Mouse (Mus musculus) intestine, embryonic 15.5 days (tissue): ENCODE measurements around the gene Trim60. TPM values are rescaled to one million over a fixed set of nuclear protein-coding genes. Genes with fewer than 3 reads are reported as not detected.

Experiments used
- ATAC-seq: fragments of 200-750 bp; cut with Nextera tagmentation; 2 replicates; pipeline ENCODE4 v1.8.0; 2017; ENCODE audit warnings: moderate TSS enrichment, moderate library complexity
- H3K27ac ChIP-seq: fragments of 300-500 bp; sonication (generic); 2 replicates; pipeline ENCODE4 v1.5.1; 2015; ENCODE audit warnings: mild to moderate bottlenecking, inconsistent platforms
- H3K27me3 ChIP-seq: fragments of 300-500 bp; sonication (generic); replicated peaks from 2 replicates; pipeline ENCODE4 v1.6.1; 2015; ENCODE audit warnings: inconsistent platforms
- H3K36me3 ChIP-seq: fragments of 300-500 bp; sonication (generic); 2 replicates; pipeline ENCODE4 v1.6.1; 2015; ENCODE audit warnings: inconsistent platforms
- H3K4me1 ChIP-seq: fragments of 300-500 bp; sonication (generic); replicated peaks from 2 replicates; pipeline ENCODE4 v1.6.1; 2015; ENCODE audit warnings: inconsistent platforms
- H3K4me2 ChIP-seq: fragments of 300-500 bp; sonication (generic); replicated peaks from 2 replicates; pipeline ENCODE4 v1.6.1; 2015; ENCODE audit warnings: mild to moderate bottlenecking, inconsistent platforms
- H3K4me3 ChIP-seq: fragments of 300-500 bp; sonication (generic); replicated peaks from 2 replicates; pipeline ENCODE4 v1.5.1; 2015; ENCODE audit warnings: inconsistent platforms
- H3K9ac ChIP-seq: fragments of 300-500 bp; sonication (generic); 2 replicates; pipeline ENCODE4 v1.6.1; 2015; ENCODE audit warnings: inconsistent platforms
- H3K9me3 ChIP-seq: fragments of 300-500 bp; sonication (generic); 2 replicates; pipeline ENCODE4 v1.6.1; 2016; ENCODE audit warnings: inconsistent platforms
- WGBS: fragments of 180-500 bp; shearing (Covaris S2); methylation state at CpG from one replicate; pipeline ENCODE4 v1.1.7; 2015; 5-methylcytosine and 5-hydroxymethylcytosine counted together
- polyA plus RNA-seq: library from polyadenylated mRNA; unstranded; fragments of >200 nt; fragmentation: Nextera tagmentation; extraction: Ambion mirVana; gene quantifications from 2 replicates; pipeline ENCODE4 v1.2.1, GENCODE M21; 2015

The Trim60 gene
- polyA plus RNA-seq, 1 experiment from 2014 or later = not detected

DNA sequence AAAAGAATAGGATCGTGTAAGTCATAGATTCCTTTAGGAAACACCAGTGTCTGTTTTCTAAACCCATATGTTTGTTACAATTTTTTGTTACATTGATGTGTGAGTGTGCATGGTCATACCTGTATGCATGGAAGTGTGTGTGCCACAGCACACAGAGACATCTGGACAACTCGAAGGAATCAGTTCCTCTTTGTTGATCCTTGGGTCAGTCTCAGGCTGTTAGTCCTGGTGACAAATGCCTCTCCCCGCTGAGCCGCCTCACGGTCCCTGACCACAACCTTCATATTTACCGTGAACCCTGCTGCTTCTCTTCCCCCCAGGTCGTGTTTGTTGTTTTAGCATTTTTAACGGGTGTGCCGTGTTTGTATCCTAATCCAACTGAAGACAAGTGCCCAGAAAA, 59.4 kb downstream of the Trim60 start:
- Histone ChIP-seq H3K4me3 (no peak overlapping the region), H3K27ac (no peak overlapping the region), H3K4me2 (no peak overlapping the region), H3K36me3 (0 out of 2 replicates have a peak, but pooled peaks cover under 1% of the 10 kb centered on the region), H3K9ac (no peak overlapping the region), H3K9me3 (no peaks in the 10 kb centered on the region), H3K27me3 (no peaks in the 10 kb centered on the region), H3K4me1 (no peaks in the 10 kb centered on the region)
- no peak for ATAC-seq
- 87% methylated on average over 9 of the region's 9 CpGs for WGBS

DNA sequence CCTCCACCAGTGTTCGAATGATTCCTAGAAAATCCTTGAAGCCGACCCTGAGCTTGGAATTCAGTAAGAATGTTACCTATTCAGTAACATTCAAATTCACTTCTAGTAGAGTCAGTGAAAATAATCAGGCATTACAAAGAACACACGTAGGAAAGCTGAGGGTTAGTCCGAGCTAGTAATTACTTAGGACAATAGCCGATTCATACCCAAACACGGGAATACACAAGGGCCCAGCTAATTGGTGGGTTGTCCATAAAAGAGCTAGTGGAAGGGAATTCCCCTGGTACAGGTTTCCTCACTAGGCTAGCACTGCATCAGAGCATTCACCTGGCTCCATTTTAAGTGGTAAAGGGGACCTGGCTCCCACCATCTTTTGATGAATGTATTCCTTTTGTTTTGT, 66.3 kb downstream of the Trim60 start:
- Histone ChIP-seq H3K9ac (no peak overlapping the region), H3K4me2 (no peak overlapping the region), H3K27me3 (no peaks in the 10 kb centered on the region), H3K27ac (no peak overlapping the region), H3K9me3 (no peaks in the 10 kb centered on the region), H3K36me3 (no peaks in the 10 kb centered on the region), H3K4me1 (no peaks in the 10 kb centered on the region), H3K4me3 (no peak overlapping the region)
- ATAC-seq = no peak
- 90% methylated on average over 6 of the region's 6 CpGs for WGBS

Other genes starting within 250 kb of the Trim60 start
- gene Klhl2, start 168.6 kb downstream of the Trim60 start, polyA plus RNA-seq = 19.5 and 21.4 TPM in 2 replicates
- gene Tmem192, start 71.4 kb downstream of the Trim60 start, polyA plus RNA-seq = 46.0 and 50.8 TPM in 2 replicates
- not detected in 2 replicates for gene Trim75, start 30.8 kb downstream of the Trim60 start, polyA plus RNA-seq
- gene Trim61, start 61 bp downstream of the Trim60 start, polyA plus RNA-seq = not detected in 2 replicates
- gene Apela, start 18.8 kb upstream of the Trim60 start, polyA plus RNA-seq = 3.6 and 6.9 TPM in 2 replicates
- not detected in 2 replicates for gene Gm10663, start 56.4 kb upstream of the Trim60 start, polyA plus RNA-seq
- gene BC030870, start 111.0 kb upstream of the Trim60 start, polyA plus RNA-seq = 31.9 and 32.3 TPM in 2 replicates